11 mouse cellular contexts compared by ENCODE assay signal in the genomic region with DNA sequence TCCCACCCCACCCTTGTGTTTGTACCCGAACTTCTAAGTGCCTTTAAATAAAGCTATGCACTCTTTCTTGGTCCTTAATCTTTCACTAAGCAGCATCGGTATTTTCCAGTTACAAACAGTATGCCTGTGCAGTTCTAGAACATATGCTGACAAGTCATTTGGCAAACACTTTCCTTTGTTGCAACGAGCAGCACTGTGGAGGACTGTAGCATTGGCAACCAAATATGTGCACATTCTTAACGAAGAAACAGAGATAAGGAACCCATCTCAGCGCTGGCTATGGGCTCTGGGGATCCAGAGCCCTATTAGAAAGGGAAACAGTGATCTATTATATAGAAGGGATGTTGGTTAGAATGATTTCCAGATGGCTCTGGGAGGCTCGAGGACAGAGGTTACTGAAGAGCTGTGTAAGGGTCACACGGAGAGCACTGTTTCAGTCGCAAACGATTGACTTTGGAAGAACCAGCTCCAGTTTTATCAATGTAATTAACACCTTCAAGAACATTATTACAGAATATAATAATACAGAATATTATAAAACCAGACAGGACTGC.
DNase-seq lines count a peak whose midpoint lies in the region; ATAC-seq lines count a peak whose summit lies in the region.
"Had no signal": no experiment of that assay in that cellular context is flagged by ENCODE, and none has a peak within 500 bp of the region (broad histone marks: within the 10 kb centered on the region; RNA-seq: fewer than 3 reads in every experiment).

No protein-coding gene starts in this region.

- WGBS in kidney, embryonic 14.5 days: 68% methylated on average over 9 of the region's 9 CpGs

- H3K36me3 ChIP-seq in kidney, embryonic 14.5 days (ENCODE audit: control insufficient read depth, insufficient read depth, low read length): no peaks in the 10 kb centered on the region
- H3K36me3 ChIP-seq: neural tube, embryonic 13.5 days had no signal

- H3K9me3 ChIP-seq in kidney, embryonic 14.5 days (ENCODE audit: control insufficient read depth, low read length): no peaks in the 10 kb centered on the region
- H3K9me3 ChIP-seq: neural tube, embryonic 13.5 days had no signal

- H3K4me3 ChIP-seq in kidney, embryonic 14.5 days (ENCODE audit: low read length): no peak overlapping the region
- H3K4me3 ChIP-seq: neural tube, embryonic 13.5 days had no signal

- no peak overlapping the region for H3K9ac ChIP-seq in kidney, embryonic 14.5 days (ENCODE audit: low read depth, low read length)
- H3K9ac ChIP-seq: liver, embryonic 14.5 days; neural tube, embryonic 13.5 days had no signal

- no peaks in the 10 kb centered on the region for H3K27me3 ChIP-seq in kidney, embryonic 14.5 days (ENCODE audit: control insufficient read depth, insufficient read depth, low read length)
- H3K27me3 ChIP-seq: neural tube, embryonic 13.5 days had no signal

- peaks cover 17% of the 10 kb centered on the region; the same call in 1 of the 2 replicates for H3K4me1 ChIP-seq in kidney, embryonic 14.5 days (ENCODE audit: control insufficient read depth, insufficient read depth, low read length)

- no peak for DNase-seq in kidney, adult 9 months
- DNase-seq in adipocyte (ENCODE audit: low spot score): peak; percentile 41
- peak; percentile 39 to 51 for DNase-seq in heart, adult 18-20 months
- peak; percentile 42 to 68 for DNase-seq in left cerebral cortex, adult 9 months (ENCODE audit: low spot score in 2 of 2)
- no peak for DNase-seq in thymus, adult 18-20 months
- no peak for DNase-seq in ovary, postnatal 14 days (ENCODE audit: low spot score)
- DNase-seq in urinary bladder, adult 2 months (ENCODE audit: low spot score): no peak
- DNase-seq: kidney, adult 11 months had no signal

- no peak overlapping the region for H3K4me2 ChIP-seq in kidney, embryonic 14.5 days (replicated peaks; ENCODE audit: low read depth, low read length)
- H3K4me2 ChIP-seq: neural tube, embryonic 13.5 days had no signal

- H3K27ac ChIP-seq in kidney, embryonic 14.5 days (ENCODE audit: low read depth, low read length): peak overlapping the region; percentile 33; the same call in 1 of the 2 replicates
- H3K27ac ChIP-seq: liver, embryonic 14.5 days; neural tube, embryonic 13.5 days had no signal

- ATAC-seq in kidney, embryonic 14.5 days (ENCODE audit: low FRiP score, low TSS enrichment): no peak

Comparison
In these comparisons a context has a peak if more than half of its experiments do, and no peak if none do; other contexts are left out.
1. DNase-seq: peak in adipocyte (single experiment), heart, adult 18-20 months (2 of 2) and left cerebral cortex, adult 9 months (2 of 2); none in kidney, adult 9 months (single experiment), thymus, adult 18-20 months (0 of 2), ovary, postnatal 14 days (single experiment) and urinary bladder, adult 2 months (single experiment).